Mouse (Mus musculus) c-Kit-positive CD71-negative TER-119-negative erythroid progenitor cells, embryonic 14.5 days (primary cell): Measurements from ENCODE around the gene Emc10.

Experiments
- DNase-seq: peaks from one replicate; pipeline ENCODE4 v3.0.0-alpha.2; 2013; ENCODE audit warnings: low read depth

The Emc10 gene

GRCm38 (mm10) chr7:44495992-44496770 is at the start of gene Emc10, which contains the start of gene Fam71e1:
Emc10 (minus strand) TSS chr7:44496529.
Fam71e1 (plus strand) TSS chr7:44496581.
- peak; percentile 98 for DNase-seq

- no peak for DNase-seq
Observed at GRCm38 (mm10) chr7:44543071-44543470, 46.7 kb upstream of the Emc10 start.

GRCm38 (mm10) chr7:44542555-44542954 is 46.2 kb upstream of the Emc10 start:
- no peak for DNase-seq

GRCm38 (mm10) chr7:44538756-44539624 is 42.7 kb upstream of the Emc10 start:
- DNase-seq = no peak

GRCm38 (mm10) chr7:44537496-44537895 is 41.2 kb upstream of the Emc10 start:
- no peak for DNase-seq

GRCm38 (mm10) chr7:44537009-44537408 is 40.7 kb upstream of the Emc10 start:
- no peak for DNase-seq

- DNase-seq = no peak
Observed at GRCm38 (mm10) chr7:44536590-44536968, 40.2 kb upstream of the Emc10 start.

- no peak for DNase-seq
Observed at GRCm38 (mm10) chr7:44535657-44536589, 39.6 kb upstream of the Emc10 start.

- no peak for DNase-seq
Observed at GRCm38 (mm10) chr7:44534656-44535441, 38.5 kb upstream of the Emc10 start.

GRCm38 (mm10) chr7:44534242-44534641 is 37.9 kb upstream of the Emc10 start:
- DNase-seq = no peak

- no peak for DNase-seq
Observed at GRCm38 (mm10) chr7:44533746-44534045, 37.4 kb upstream of the Emc10 start.

GRCm38 (mm10) chr7:44532918-44533745 is 36.8 kb upstream of the Emc10 start:
- no peak for DNase-seq

- DNase-seq = no peak
Observed at GRCm38 (mm10) chr7:44531946-44532732, 35.8 kb upstream of the Emc10 start, which contains the start of gene Spib. Spib (minus strand) TSS chr7:44532071.

GRCm38 (mm10) chr7:44531207-44531606 is 34.9 kb upstream of the Emc10 start:
- DNase-seq = no peak

- DNase-seq = no peak
Observed at GRCm38 (mm10) chr7:44530507-44530906, 34.2 kb upstream of the Emc10 start.

- no peak for DNase-seq
Observed at GRCm38 (mm10) chr7:44529518-44529917, 33.2 kb upstream of the Emc10 start.

GRCm38 (mm10) chr7:44527483-44528398 is 31.4 kb upstream of the Emc10 start:
- DNase-seq = peak; percentile 76

- DNase-seq = no peak
Observed at GRCm38 (mm10) chr7:44526414-44527154, 30.3 kb upstream of the Emc10 start.
